Mouse (Mus musculus): ENCODE measurements around the gene Jhy. TPM values are rescaled to one million over a fixed set of nuclear protein-coding genes. Genes with fewer than 3 reads are reported as not detected.

Gene Jhy
- polyA plus RNA-seq, 1 experiment from 2014 or later = 0.10 TPM

- Histone ChIP-seq H3K27ac (no peak overlapping the region), H3K27me3 (ENCODE audit: low read depth, poor library complexity, severe bottlenecking) (peaks cover 82% of the 10 kb centered on the region), H3K4me3 (0 out of 2 replicates have a peak overlapping the region, but pooled peaks have one; percentile 12), H3K9me3 (replicated peaks) (no peaks in the 10 kb centered on the region), H3K36me3 (no peaks in the 10 kb centered on the region), H3K4me1 (peaks cover 15% of the 10 kb centered on the region)
- WGBS = 1% methylated on average over 34 of the region's 34 CpGs
- peak; percentile 44 for DNase-seq (ENCODE audit: low spot score)
Measured at GRCm38 (mm10) chr9:40871369-40872155, 92.4 kb downstream of the Jhy start.

GRCm38 (mm10) chr9:40870331-40870730, 93.6 kb downstream of the Jhy start:
- Histone ChIP-seq H3K4me1 (peaks cover 15% of the 10 kb centered on the region), H3K4me3 (no peak overlapping the region), H3K9me3 (replicated peaks) (no peaks in the 10 kb centered on the region), H3K27me3 (ENCODE audit: low read depth, poor library complexity, severe bottlenecking) (peaks cover 70% of the 10 kb centered on the region), H3K27ac (no peak overlapping the region), H3K36me3 (no peaks in the 10 kb centered on the region)
- 85% methylated on average over 5 of the region's 5 CpGs for WGBS
- no peak for DNase-seq (ENCODE audit: low spot score)

DNA sequence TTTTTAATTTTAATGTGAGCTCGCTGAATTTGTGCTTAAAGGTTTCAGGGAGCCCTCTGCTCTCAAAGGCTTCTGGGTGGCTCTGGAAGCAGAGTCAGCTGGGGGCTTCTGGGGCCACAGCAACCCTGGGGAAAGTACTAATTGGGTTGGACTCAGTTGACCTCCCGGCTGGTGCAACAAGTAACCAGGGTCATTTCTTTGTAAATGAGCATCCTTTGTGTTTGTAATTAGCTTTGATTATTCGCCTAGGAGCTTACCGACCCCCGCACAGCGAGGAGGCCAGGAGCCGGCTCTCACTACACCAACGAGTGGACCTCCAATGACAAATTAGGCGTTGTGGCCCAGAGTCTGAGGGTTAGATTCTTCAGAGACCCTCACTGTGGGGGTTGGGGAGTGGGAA, 104.7 kb downstream of the Jhy start:
- Histone ChIP-seq H3K9me3 (replicated peaks) (no peaks in the 10 kb centered on the region), H3K36me3 (no peaks in the 10 kb centered on the region), H3K4me1 (peaks cover 12% of the 10 kb centered on the region), H3K27ac (0 out of 2 replicates have a peak overlapping the region, but pooled peaks have one; percentile 25), H3K27me3 (ENCODE audit: low read depth, poor library complexity, severe bottlenecking) (peaks cover 29% of the 10 kb centered on the region), H3K4me3 (peak overlapping the region; percentile 49)
- no peak for DNase-seq (ENCODE audit: low spot score)
- under 1% methylated on average over 9 of the region's 9 CpGs for WGBS

DNA sequence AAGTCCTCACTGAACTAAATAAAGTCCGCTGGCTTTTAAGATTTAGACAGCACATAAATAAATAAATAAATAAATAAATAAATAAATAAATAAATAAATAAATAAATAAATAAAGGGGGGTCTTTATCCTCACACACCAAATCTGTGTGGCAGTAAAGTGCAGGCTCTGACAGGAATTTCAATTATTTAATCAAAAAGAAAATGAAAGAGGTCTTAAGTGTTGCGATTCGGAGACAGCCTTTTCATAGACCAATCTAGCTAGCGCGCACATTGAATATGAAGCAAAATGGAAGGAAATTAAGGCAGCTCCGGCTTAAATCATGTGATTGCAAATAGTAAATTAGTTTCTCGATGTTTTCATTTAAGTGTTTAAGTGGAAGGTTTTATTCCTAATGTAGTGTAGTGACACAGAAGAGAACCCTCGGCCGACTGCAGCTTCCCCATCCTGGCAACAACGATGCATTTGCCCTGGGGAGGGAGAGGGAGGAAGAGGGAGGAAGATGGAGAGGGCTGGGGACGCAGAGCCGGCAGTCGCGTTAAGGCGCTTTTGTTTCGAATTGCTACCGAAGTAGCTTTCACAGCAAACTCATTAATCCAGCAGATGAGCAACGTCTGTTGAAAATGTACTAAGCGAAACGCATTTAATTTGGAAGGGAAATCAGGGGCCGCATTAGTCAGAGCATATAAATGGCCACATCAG, 105.3 kb downstream of the Jhy start:
- 11% methylated on average over 21 of the region's 21 CpGs for WGBS

GRCm38 (mm10) chr9:40851515-40851914, 112.4 kb downstream of the Jhy start:
- no peaks in the 10 kb centered on the region for H3K9me3 ChIP-seq (replicated peaks)
- peaks cover 4% of the 10 kb centered on the region; the same call in 1 of the 2 replicates for H3K27me3 ChIP-seq (ENCODE audit: low read depth, poor library complexity, severe bottlenecking)
- WGBS = 49% methylated on average over 2 of the region's 2 CpGs
- peaks cover 17% of the 10 kb centered on the region for H3K4me1 ChIP-seq
- H3K36me3 ChIP-seq = no peaks in the 10 kb centered on the region
- DNase-seq (ENCODE audit: low spot score) = no peak
- no peak overlapping the region for H3K4me3 ChIP-seq
- no peak overlapping the region for H3K27ac ChIP-seq

More for the DNA sequence above, 105.3 kb downstream of the Jhy start:
- H3K4me3 ChIP-seq = peak overlapping the region; percentile 49
- H3K27ac ChIP-seq = no peak overlapping the region
- peaks cover 29% of the 10 kb centered on the region for H3K27me3 ChIP-seq (ENCODE audit: low read depth, poor library complexity, severe bottlenecking)
- DNase-seq (ENCODE audit: low spot score) = peak; percentile 57
- H3K4me1 ChIP-seq = peaks cover 12% of the 10 kb centered on the region
- no peaks in the 10 kb centered on the region for H3K9me3 ChIP-seq (replicated peaks)
- no peaks in the 10 kb centered on the region for H3K36me3 ChIP-seq

Other genes with a start within 250 kb of the Jhy start
- gene Hspa8, start 163.1 kb downstream of the Jhy start, polyA plus RNA-seq (2016; fragmentation: Nextera tagmentation; extraction: Ambion mirVana) = 3,450 and 4,164 TPM in 2 replicates
- gene Bsx, start 90.0 kb downstream of the Jhy start, polyA plus RNA-seq (2016; fragmentation: Nextera tagmentation; extraction: Ambion mirVana) = not detected in 2 replicates
- gene Crtam, start 40.5 kb upstream of the Jhy start, polyA plus RNA-seq (2016; fragmentation: Nextera tagmentation; extraction: Ambion mirVana) = 0.08 and 0.16 TPM in 2 replicates
- 6.9 and 7.8 TPM in 2 replicates for gene Ubash3b, start 197.6 kb upstream of the Jhy start, polyA plus RNA-seq (2016; fragmentation: Nextera tagmentation; extraction: Ambion mirVana)